Mouse (Mus musculus) embryonic fibroblast, embryonic 13.5 days (primary cell): ENCODE data around the gene Tiam1.

ENCODE experiments used
- CTCF ChIP-seq: IDR thresholded peaks from 2 replicates; pipeline ENCODE4 v1.5.1; 2011; ENCODE audit warnings: mild to moderate bottlenecking, control low read depth, low read length, moderate library complexity, borderline replicate concordance; ENCODE audit not compliant: insufficient read depth
- POLR2A ChIP-seq: IDR thresholded peaks from 2 replicates; pipeline ENCODE4 v1.6.1; 2011; ENCODE audit warnings: low read depth, mild to moderate bottlenecking, control low read depth, low read length, moderate library complexity

DNA sequence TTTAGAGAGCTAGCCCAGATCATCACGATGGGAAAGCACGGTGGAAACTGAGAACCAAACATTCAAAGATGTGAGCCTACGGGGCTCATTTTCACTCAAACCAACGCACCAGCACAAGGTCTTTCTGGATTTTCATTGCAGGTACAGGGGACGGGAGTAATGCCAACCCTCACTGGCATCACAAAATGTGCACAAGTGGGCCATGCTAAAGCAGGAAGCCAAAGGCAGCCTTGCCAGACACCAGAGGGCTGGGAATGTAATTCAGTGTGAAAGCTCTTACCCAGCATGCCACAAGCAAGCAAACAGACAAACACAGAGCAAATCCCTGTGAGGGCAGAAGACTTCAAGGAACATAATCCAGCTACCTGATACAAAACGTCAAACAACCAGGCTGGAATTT is 320.7 kb downstream of the Tiam1 start:
- TF ChIP-seq POLR2A (no peak), CTCF (no peak)
